Mouse (Mus musculus) hindbrain, embryonic 12.5 days (tissue): ENCODE measurements around the gene Nr1d1. TPM values are rescaled to one million over a fixed set of nuclear protein-coding genes. Genes with fewer than 3 reads are reported as not detected.

Experiments used
- ATAC-seq: fragments of 200-750 bp; cut with Nextera tagmentation; 2 replicates; pipeline ENCODE4 v1.8.0; 2017; ENCODE audit warnings: moderate TSS enrichment; ENCODE audit not compliant: low FRiP score
- H3K27ac ChIP-seq: fragments of 300-500 bp; sonication (generic); 2 replicates; pipeline ENCODE4 v1.5.1; 2016; ENCODE audit warnings: mild to moderate bottlenecking
- H3K27me3 ChIP-seq: fragments of 300-500 bp; sonication (generic); 2 replicates; pipeline ENCODE4 v1.6.1; 2016; ENCODE audit warnings: mild to moderate bottlenecking
- H3K36me3 ChIP-seq: fragments of 300-500 bp; sonication (generic); 2 replicates; pipeline ENCODE4 v1.6.1; 2016; ENCODE audit warnings: mild to moderate bottlenecking
- H3K4me1 ChIP-seq: fragments of 300-500 bp; sonication (generic); 2 replicates; pipeline ENCODE4 v1.6.1; 2016
- H3K4me2 ChIP-seq: fragments of 300-500 bp; sonication (generic); replicated peaks from 2 replicates; pipeline ENCODE4 v1.6.1; 2016; ENCODE audit warnings: mild to moderate bottlenecking
- H3K4me3 ChIP-seq: fragments of 300-500 bp; sonication (generic); 2 replicates; pipeline ENCODE4 v1.5.1; 2016; ENCODE audit warnings: mild to moderate bottlenecking
- H3K9ac ChIP-seq: fragments of 300-500 bp; sonication (generic); 2 replicates; pipeline ENCODE4 v1.6.1; 2016; ENCODE audit warnings: mild to moderate bottlenecking, moderate library complexity
- H3K9me3 ChIP-seq: fragments of 300-500 bp; sonication (generic); replicated peaks from 2 replicates; pipeline ENCODE4 v1.6.1; 2016; ENCODE audit warnings: mild to moderate bottlenecking
- WGBS: fragments of 180-500 bp; shearing (Covaris S2); methylation state at CpG from one replicate; pipeline ENCODE4 v1.1.7; 2016; 5-methylcytosine and 5-hydroxymethylcytosine counted together
- polyA plus RNA-seq: library from polyadenylated mRNA; unstranded; fragments of >200 nt; fragmentation: Nextera tagmentation; extraction: Ambion mirVana; gene quantifications from 2 replicates; pipeline ENCODE4 v1.2.1, GENCODE M21; 2016

The Nr1d1 gene
- polyA plus RNA-seq, 1 experiment from 2014 or later: 1.2 TPM

- Histone ChIP-seq H3K4me1 (peaks cover 19% of the 10 kb centered on the region), H3K4me2 (no peak overlapping the region), H3K27ac (no peak overlapping the region), H3K9me3 (peaks cover 6% of the 10 kb centered on the region; the same call in 1 of the 2 replicates), H3K36me3 (no peaks in the 10 kb centered on the region), H3K9ac (no peak overlapping the region), H3K4me3 (no peak overlapping the region), H3K27me3 (no peaks in the 10 kb centered on the region)
- WGBS: 89% methylated on average over 4 of the region's 4 CpGs
- no peak for ATAC-seq
These were observed 40.0 kb downstream of the Nr1d1 start for GRCm38 (mm10) chr11:98735111-98735510.

GRCm38 (mm10) chr11:98734020-98734419, 41.1 kb downstream of the Nr1d1 start:
- 81% methylated on average over 3 of the region's 3 CpGs for WGBS
- no peak for ATAC-seq
- peaks cover 6% of the 10 kb centered on the region; the same call in 1 of the 2 replicates for H3K9me3 ChIP-seq

GRCm38 (mm10) chr11:98731134-98731533, 44.0 kb downstream of the Nr1d1 start:
- Histone ChIP-seq H3K4me1 (peaks cover 7% of the 10 kb centered on the region), H3K9ac (no peak overlapping the region), H3K4me2 (no peak overlapping the region), H3K27ac (no peak overlapping the region), H3K4me3 (no peak overlapping the region), H3K9me3 (peaks cover 6% of the 10 kb centered on the region; the same call in 1 of the 2 replicates), H3K27me3 (no peaks in the 10 kb centered on the region), H3K36me3 (peaks cover 18% of the 10 kb centered on the region)
- 64% methylated on average over 5 of the region's 5 CpGs for WGBS
- ATAC-seq: no peak

More at GRCm38 (mm10) chr11:98734020-98734419, 41.1 kb downstream of the Nr1d1 start:
- H3K9ac ChIP-seq: no peak overlapping the region
- H3K27me3 ChIP-seq: no peaks in the 10 kb centered on the region
- H3K4me2 ChIP-seq: no peak overlapping the region
- no peak overlapping the region for H3K27ac ChIP-seq
- H3K4me3 ChIP-seq: no peak overlapping the region
- H3K4me1 ChIP-seq: peaks cover 11% of the 10 kb centered on the region
- no peaks in the 10 kb centered on the region for H3K36me3 ChIP-seq

- H3K27ac ChIP-seq: no peak overlapping the region
- peaks cover 7% of the 10 kb centered on the region for H3K4me1 ChIP-seq
- no peaks in the 10 kb centered on the region for H3K27me3 ChIP-seq
- H3K9ac ChIP-seq: no peak overlapping the region
- ATAC-seq: no peak
- no peak overlapping the region for H3K4me3 ChIP-seq
- no peak overlapping the region for H3K4me2 ChIP-seq
- H3K36me3 ChIP-seq: peaks cover 22% of the 10 kb centered on the region
- peaks cover 6% of the 10 kb centered on the region; the same call in 1 of the 2 replicates for H3K9me3 ChIP-seq
- WGBS: 73% methylated on average over 4 of the region's 4 CpGs
These were observed 44.4 kb downstream of the Nr1d1 start for GRCm38 (mm10) chr11:98730727-98731126.

GRCm38 (mm10) chr11:98729119-98729588, 46.0 kb downstream of the Nr1d1 start, which contains the start of gene Med24:
Gene Med24 (minus strand): TSS chr11:98729435.
- 1% methylated on average over 16 of the region's 16 CpGs for WGBS
- ATAC-seq: peak; percentile 90

GRCm38 (mm10) chr11:98725926-98726506, 49.1 kb downstream of the Nr1d1 start:
- Histone ChIP-seq H3K36me3 (peaks cover 49% of the 10 kb centered on the region), H3K4me3 (no peak overlapping the region), H3K9me3 (no peaks in the 10 kb centered on the region), H3K27ac (no peak overlapping the region), H3K4me2 (no peak overlapping the region), H3K27me3 (no peaks in the 10 kb centered on the region), H3K4me1 (peaks cover 7% of the 10 kb centered on the region), H3K9ac (no peak overlapping the region)
- 94% methylated on average over 15 of the region's 15 CpGs for WGBS
- ATAC-seq: no peak

More at GRCm38 (mm10) chr11:98729119-98729588, 46.0 kb downstream of the Nr1d1 start, which contains the start of gene Med24:
- peak within 1 kb of the TSS; percentile 62 for H3K4me3 ChIP-seq
- peaks cover 7% of the 10 kb centered on the region for H3K4me1 ChIP-seq
- H3K9me3 ChIP-seq: peaks cover 1% of the 10 kb centered on the region; the same call in 1 of the 2 replicates
- H3K27ac ChIP-seq: peak within 1 kb of the TSS; percentile 64
- peak within 1 kb of the TSS; percentile 76 for H3K4me2 ChIP-seq
- no peaks in the 10 kb centered on the region for H3K27me3 ChIP-seq
- peaks cover 37% of the 10 kb centered on the region for H3K36me3 ChIP-seq
- peak within 1 kb of the TSS; percentile 65 for H3K9ac ChIP-seq

GRCm38 (mm10) chr11:98723098-98723497, 52.0 kb downstream of the Nr1d1 start:
- Histone ChIP-seq H3K27ac (no peak overlapping the region; the same call in 1 of the 2 replicates), H3K9me3 (no peaks in the 10 kb centered on the region), H3K36me3 (peaks cover 59% of the 10 kb centered on the region), H3K4me1 (peaks cover 4% of the 10 kb centered on the region), H3K4me2 (no peak overlapping the region), H3K4me3 (no peak overlapping the region), H3K27me3 (no peaks in the 10 kb centered on the region), H3K9ac (peak overlapping the region; percentile 23; the same call in 1 of the 2 replicates)
- ATAC-seq: no peak
- 81% methylated on average over 7 of the region's 7 CpGs for WGBS

- H3K4me1 ChIP-seq: peaks cover 8% of the 10 kb centered on the region; the same call in 1 of the 2 replicates
- no peak overlapping the region for H3K4me2 ChIP-seq
- 64% methylated on average over 24 of the region's 24 CpGs for WGBS
- H3K27ac ChIP-seq: no peak overlapping the region
- peaks cover 57% of the 10 kb centered on the region for H3K36me3 ChIP-seq
- H3K9ac ChIP-seq: no peak overlapping the region
- no peak overlapping the region for H3K4me3 ChIP-seq
- H3K27me3 ChIP-seq: no peaks in the 10 kb centered on the region
- ATAC-seq: no peak
- no peaks in the 10 kb centered on the region for H3K9me3 ChIP-seq
These were observed 53.5 kb downstream of the Nr1d1 start for GRCm38 (mm10) chr11:98721458-98722226.

GRCm38 (mm10) chr11:98720756-98721155, 54.4 kb downstream of the Nr1d1 start:
- Histone ChIP-seq H3K9ac (no peak overlapping the region), H3K4me3 (no peak overlapping the region), H3K4me2 (no peak overlapping the region), H3K27ac (no peak overlapping the region), H3K36me3 (peaks cover 57% of the 10 kb centered on the region), H3K27me3 (no peaks in the 10 kb centered on the region), H3K4me1 (peaks cover 8% of the 10 kb centered on the region; the same call in 1 of the 2 replicates), H3K9me3 (no peaks in the 10 kb centered on the region)
- 66% methylated on average over 2 of the region's 2 CpGs for WGBS
- no peak for ATAC-seq

Other genes starting within 250 kb of the Nr1d1 start
- gene Ikzf3, start 229.3 kb downstream of the Nr1d1 start, polyA plus RNA-seq: 0.09 TPM in 1 of 2 replicates, not detected in the other
- gene Zpbp2, start 224.2 kb downstream of the Nr1d1 start, polyA plus RNA-seq: 0.17 and 0.38 TPM in 2 replicates
- gene Ormdl3, start 188.0 kb downstream of the Nr1d1 start, polyA plus RNA-seq: 69.8 and 71.4 TPM in 2 replicates
- gene Lrrc3c, start 177.0 kb downstream of the Nr1d1 start, polyA plus RNA-seq: not detected in 2 replicates
- 0.49 and 0.55 TPM in 2 replicates for gene Gm12355, start 149.7 kb downstream of the Nr1d1 start, polyA plus RNA-seq
- not detected in 2 replicates for gene Gsdma3, start 149.0 kb downstream of the Nr1d1 start, polyA plus RNA-seq
- gene Gsdma2, start 128.6 kb downstream of the Nr1d1 start, polyA plus RNA-seq: not detected in 2 replicates
- not detected in 2 replicates for gene Gsdma, start 111.0 kb downstream of the Nr1d1 start, polyA plus RNA-seq
- 222 and 226 TPM in 2 replicates for gene Psmd3, start 92.8 kb downstream of the Nr1d1 start, polyA plus RNA-seq
- gene Csf3, start 74.1 kb downstream of the Nr1d1 start, polyA plus RNA-seq: not detected in 2 replicates
- 85.0 and 86.9 TPM in 2 replicates for gene Med24, start 45.9 kb downstream of the Nr1d1 start, polyA plus RNA-seq
- 67.2 and 68.4 TPM in 2 replicates for gene Thra, start 34.7 kb downstream of the Nr1d1 start, polyA plus RNA-seq
- 38.8 and 40.4 TPM in 2 replicates for gene Msl1, start 20.2 kb upstream of the Nr1d1 start, polyA plus RNA-seq
- gene Casc3, start 29.6 kb upstream of the Nr1d1 start, polyA plus RNA-seq: 62.5 and 66.5 TPM in 2 replicates
- 3.1 and 4.1 TPM in 2 replicates for gene Rapgefl1, start 61.5 kb upstream of the Nr1d1 start, polyA plus RNA-seq
- gene Wipf2, start 88.3 kb upstream of the Nr1d1 start, polyA plus RNA-seq: 4.7 and 5.0 TPM in 2 replicates
- gene Cdc6, start 132.5 kb upstream of the Nr1d1 start, polyA plus RNA-seq: 19.0 and 20.2 TPM in 2 replicates
- gene Rara, start 152.5 kb upstream of the Nr1d1 start, polyA plus RNA-seq: 38.6 and 46.9 TPM in 2 replicates
- gene Gjd3, start 207.7 kb upstream of the Nr1d1 start, polyA plus RNA-seq: 0.88 and 1.1 TPM in 2 replicates
- gene Top2a, start 248.9 kb upstream of the Nr1d1 start, polyA plus RNA-seq: 195 and 199 TPM in 2 replicates